Mouse (Mus musculus) stomach, postnatal 0 days (tissue): Measurements from ENCODE around the gene Fut1. TPM values are rescaled to one million over a fixed set of nuclear protein-coding genes. Genes with fewer than 3 reads are reported as not detected.

Experiments used
- ATAC-seq: fragments of 200-750 bp; cut with Nextera tagmentation; 2 replicates; pipeline ENCODE4 v1.8.0; 2017; ENCODE audit not compliant: low FRiP score, low TSS enrichment
- DNase-seq: peaks from one replicate; pipeline ENCODE4 v3.0.0-alpha.2; 2016; ENCODE audit warnings: low spot score
- H3K27ac ChIP-seq: fragments of 300-500 bp; sonication (generic); replicated peaks from 2 replicates; pipeline ENCODE4 v1.5.1; 2014; ENCODE audit warnings: mild to moderate bottlenecking, control low read depth
- H3K27me3 ChIP-seq: fragments of 300-500 bp; sonication (generic); 2 replicates; pipeline ENCODE4 v1.6.1; 2014; ENCODE audit warnings: low read length; ENCODE audit not compliant: control insufficient read depth, insufficient read depth
- H3K36me3 ChIP-seq: fragments of 300-500 bp; sonication (generic); 2 replicates; pipeline ENCODE4 v1.6.1; 2014; ENCODE audit warnings: low read length, mixed read lengths; ENCODE audit not compliant: control insufficient read depth, insufficient read depth
- H3K4me1 ChIP-seq: fragments of 300-500 bp; sonication (generic); replicated peaks from 2 replicates; pipeline ENCODE4 v1.6.1; 2014; ENCODE audit warnings: antibody characterized with exemption; ENCODE audit not compliant: control insufficient read depth, insufficient read depth
- H3K4me2 ChIP-seq: fragments of 300-500 bp; sonication (generic); replicated peaks from 2 replicates; pipeline ENCODE4 v1.6.1; 2014; ENCODE audit warnings: low read depth, mild to moderate bottlenecking, control low read depth, moderate library complexity
- H3K4me3 ChIP-seq: fragments of 300-500 bp; sonication (generic); 2 replicates; pipeline ENCODE4 v1.5.1; 2014; ENCODE audit warnings: low read depth, low read length, control low read depth
- H3K9ac ChIP-seq: fragments of 300-500 bp; sonication (generic); 2 replicates; pipeline ENCODE4 v1.6.1; 2014; ENCODE audit warnings: mild to moderate bottlenecking, low read length, control low read depth, mixed read lengths
- H3K9me3 ChIP-seq: fragments of 300-500 bp; sonication (generic); 2 replicates; pipeline ENCODE4 v1.6.1; 2016; ENCODE audit warnings: low read length; ENCODE audit not compliant: control insufficient read depth
- CTCF ChIP-seq: IDR thresholded peaks from 2 replicates; pipeline ENCODE4 v1.5.1; 2016; ENCODE audit warnings: antibody characterized with exemption, low read depth, mild to moderate bottlenecking, moderate library complexity
- EP300 ChIP-seq: optimal IDR thresholded peaks from 2 replicates; pipeline ENCODE3; 2016; ENCODE audit warnings: antibody characterized with exemption
- WGBS: fragments of 180-500 bp; shearing (Covaris S2); extraction: QIAGEN DNeasy Blood & Tissue Kit; methylation state at CpG from one replicate; pipeline ENCODE4 v1.1.7; 2014; 5-methylcytosine and 5-hydroxymethylcytosine counted together
- polyA plus RNA-seq: library from polyadenylated mRNA; unstranded; fragments of >200 nt; fragmentation: Nextera tagmentation; extraction: Ambion mirVana; gene quantifications from 2 replicates; pipeline ENCODE4 v1.2.1, GENCODE M21; 2015

The Fut1 gene
- polyA plus RNA-seq, 1 experiment from 2014 or later = 1.8 TPM

- H3K4me3 ChIP-seq = no peak overlapping the region
- no peaks in the 10 kb centered on the region for H3K9me3 ChIP-seq
- ATAC-seq (no peak), DNase-seq (no peak)
- TF ChIP-seq CTCF = no peak
- peaks cover 8% of the 10 kb centered on the region for H3K4me1 ChIP-seq
- 51% methylated on average over 8 of the region's 8 CpGs for WGBS
- H3K27me3 ChIP-seq = no peaks in the 10 kb centered on the region
- H3K27ac ChIP-seq = no peak overlapping the region; the same call in 1 of the 2 replicates
- peaks cover 8% of the 10 kb centered on the region for H3K36me3 ChIP-seq
- H3K4me2 ChIP-seq = 0 out of 2 replicates have a peak overlapping the region, but pooled peaks have one; percentile 25
- no peak overlapping the region for H3K9ac ChIP-seq
These were observed 43.1 kb upstream of the Fut1 start for GRCm38 (mm10) chr7:45573954-45574353.

DNA sequence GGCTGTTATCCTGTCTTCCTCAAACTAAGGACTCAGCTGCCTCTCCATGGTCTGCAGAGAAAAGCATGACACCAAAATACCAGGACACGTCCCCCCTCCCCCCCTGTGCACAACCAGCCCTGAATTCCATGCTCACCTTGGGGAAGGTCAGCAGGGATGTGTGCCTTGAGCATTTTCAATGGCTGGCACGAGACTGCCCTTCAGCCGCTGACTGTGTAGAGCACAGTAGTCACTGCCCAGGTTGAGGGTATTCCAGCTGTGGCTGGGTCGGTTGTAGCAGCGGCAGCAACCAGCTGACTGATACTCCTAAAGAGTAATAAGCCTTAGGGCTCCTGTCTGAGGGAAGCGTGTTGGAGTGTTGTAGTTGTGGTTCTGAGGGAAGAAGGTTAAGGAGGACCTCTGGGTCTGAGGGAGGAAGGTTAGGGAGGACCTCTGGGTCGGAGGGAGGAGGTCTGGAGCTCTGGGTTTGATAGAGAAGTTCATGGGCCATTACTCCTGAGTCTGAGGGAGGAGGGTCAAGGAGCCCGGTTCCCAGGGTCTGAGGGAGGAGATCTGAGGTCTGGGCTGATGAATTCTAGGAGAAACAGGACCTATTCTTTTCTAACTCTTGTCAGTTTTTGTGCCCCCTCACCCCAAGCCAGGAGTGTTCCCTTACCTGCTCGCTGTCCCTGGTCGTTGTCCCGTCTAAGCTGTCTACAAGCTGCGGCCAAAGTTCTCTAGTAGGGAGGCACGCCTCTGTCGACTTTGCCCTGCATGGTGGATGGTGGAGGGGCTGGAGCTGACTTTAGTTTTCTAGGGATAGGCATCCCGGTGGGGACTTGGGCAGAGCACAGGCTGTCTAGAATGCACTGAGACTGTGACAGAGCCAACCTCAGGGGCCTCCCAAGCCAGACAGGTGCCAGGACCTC lies 42.4 kb upstream of the Fut1 start:
- 74% methylated on average over 15 of the region's 15 CpGs for WGBS
- H3K4me3 ChIP-seq = no peak overlapping the region

DNA sequence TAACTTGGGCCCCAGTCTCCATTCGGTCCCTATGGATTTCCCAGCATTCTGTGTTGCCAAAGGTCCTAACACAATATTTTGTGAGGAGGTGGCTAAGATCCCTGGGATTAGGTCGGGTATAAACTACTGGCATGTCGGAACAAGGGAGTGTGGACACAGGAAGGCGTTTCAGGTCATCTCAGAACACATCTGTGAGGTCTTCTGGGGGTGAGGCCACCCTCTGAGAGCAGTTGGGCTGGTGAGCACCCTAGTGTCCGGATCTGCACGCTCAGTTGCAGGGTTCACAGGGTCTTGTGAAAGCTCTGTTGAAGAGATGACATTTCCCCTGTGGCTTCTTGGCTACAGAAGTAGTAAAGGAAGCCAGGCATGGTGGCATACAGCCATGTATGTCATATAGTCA lies 31.2 kb upstream of the Fut1 start:
- Histone ChIP-seq H3K9ac (no peak overlapping the region), H3K36me3 (peaks cover 10% of the 10 kb centered on the region; the same call in 1 of the 2 replicates), H3K4me1 (no peaks in the 10 kb centered on the region), H3K9me3 (no peaks in the 10 kb centered on the region), H3K27ac (no peak overlapping the region), H3K27me3 (no peaks in the 10 kb centered on the region), H3K4me2 (no peak overlapping the region), H3K4me3 (no peak overlapping the region)
- no peak for DNase-seq
- WGBS = 92% methylated on average over 6 of the region's 6 CpGs
- no peak for ATAC-seq
- TF ChIP-seq EP300 (no peak), CTCF (no peak)

More for the DNA sequence above, 42.4 kb upstream of the Fut1 start:
- H3K27me3 ChIP-seq = no peaks in the 10 kb centered on the region
- peak; percentile 59 for DNase-seq
- no peak for TF ChIP-seq CTCF
- TF ChIP-seq EP300 = no peak
- H3K36me3 ChIP-seq = peaks cover 8% of the 10 kb centered on the region
- H3K9ac ChIP-seq = peak overlapping the region; percentile 23; the same call in 1 of the 2 replicates
- no peaks in the 10 kb centered on the region for H3K9me3 ChIP-seq
- peaks cover 8% of the 10 kb centered on the region for H3K4me1 ChIP-seq
- H3K27ac ChIP-seq = no peak overlapping the region
- ATAC-seq = no peak
- H3K4me2 ChIP-seq = peak overlapping the region; percentile 25; the same call in 1 of the 2 replicates

DNA sequence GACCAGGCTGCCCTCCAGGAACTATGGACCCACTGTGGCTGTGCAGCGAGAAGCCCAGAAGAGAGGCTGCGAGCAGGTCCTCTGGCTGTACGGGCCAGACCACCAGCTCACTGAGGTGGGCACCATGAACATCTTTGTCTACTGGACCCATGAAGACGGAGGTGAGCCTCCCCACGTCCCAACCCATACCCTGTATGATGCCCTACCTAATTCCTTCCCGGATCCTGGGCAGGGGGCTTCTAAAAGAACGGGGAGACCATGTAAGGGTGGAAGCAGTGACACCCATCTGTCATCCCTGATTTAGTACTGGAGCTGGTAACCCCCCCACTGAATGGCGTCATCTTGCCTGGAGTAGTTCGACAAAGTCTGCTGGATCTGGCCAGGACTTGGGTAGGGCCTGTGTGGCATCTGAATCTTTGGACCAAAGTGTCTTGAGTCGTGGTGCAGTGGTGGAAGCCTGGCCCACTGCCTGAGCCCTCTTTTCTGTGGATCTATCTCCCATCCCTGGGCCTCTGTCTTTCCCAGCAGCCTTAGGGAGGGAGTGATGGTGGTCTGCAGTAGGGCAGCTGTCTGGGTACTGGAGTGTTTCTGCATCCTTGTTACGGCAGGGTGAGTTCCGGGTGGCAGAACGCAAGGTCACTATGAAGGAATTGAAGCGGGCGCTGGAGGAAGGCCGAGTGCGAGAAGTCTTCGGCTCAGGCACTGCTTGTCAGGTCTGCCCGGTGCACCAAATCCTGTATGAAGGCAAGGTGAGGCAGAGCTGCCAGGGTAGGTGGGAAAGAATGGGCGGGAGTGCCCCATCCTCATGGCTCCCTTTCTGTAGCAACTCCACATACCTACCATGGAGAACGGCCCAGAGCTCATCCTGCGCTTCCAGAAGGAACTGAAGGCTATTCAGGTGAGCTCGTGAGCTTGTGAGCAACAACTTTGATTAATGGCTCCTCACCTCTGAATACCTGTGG lies 29.2 kb upstream of the Fut1 start:
- H3K27me3 ChIP-seq = no peaks in the 10 kb centered on the region
- no peak overlapping the region for H3K4me2 ChIP-seq
- ATAC-seq = no peak

DNA sequence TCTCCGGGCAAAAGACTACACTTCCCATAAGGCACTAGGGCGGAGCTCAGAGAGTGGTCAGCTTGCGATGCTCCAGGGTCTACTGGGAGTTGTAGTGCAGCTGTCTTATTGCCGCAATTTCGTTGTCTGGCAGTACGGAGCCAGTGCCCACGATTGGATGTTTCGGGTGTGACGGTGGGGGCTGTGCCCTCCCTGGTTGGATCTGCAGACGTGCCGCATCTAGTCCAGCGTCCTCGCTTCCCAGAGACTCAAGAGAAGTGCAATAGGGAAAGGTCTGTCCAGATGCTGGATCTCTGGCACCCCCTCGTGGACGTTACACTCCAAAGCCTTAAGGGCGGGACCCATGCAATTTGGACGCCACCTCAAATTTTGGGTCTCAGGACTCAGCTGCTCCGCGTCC lies 27.9 kb upstream of the Fut1 start:
- WGBS = 2% methylated on average over 19 of the region's 19 CpGs
- peak overlapping the region; percentile 49 for H3K4me2 ChIP-seq
- no peaks in the 10 kb centered on the region for H3K27me3 ChIP-seq
- H3K9ac ChIP-seq = no peak overlapping the region
- peak; percentile 90 for DNase-seq
- H3K36me3 ChIP-seq = peaks cover 8% of the 10 kb centered on the region; the same call in 1 of the 2 replicates
- H3K4me3 ChIP-seq = no peak overlapping the region
- TF ChIP-seq CTCF (peak; percentile 96), EP300 (no peak)
- no peak overlapping the region for H3K27ac ChIP-seq
- H3K4me1 ChIP-seq = no peaks in the 10 kb centered on the region
- no peaks in the 10 kb centered on the region for H3K9me3 ChIP-seq
- peak; percentile 95 for ATAC-seq

More for the DNA sequence above, 29.2 kb upstream of the Fut1 start:
- TF ChIP-seq CTCF (no peak), EP300 (no peak)
- H3K4me3 ChIP-seq = no peak overlapping the region
- H3K4me1 ChIP-seq = no peaks in the 10 kb centered on the region
- WGBS = 92% methylated on average over 23 of the region's 23 CpGs
- no peak overlapping the region for H3K27ac ChIP-seq
- H3K9me3 ChIP-seq = no peaks in the 10 kb centered on the region
- no peak for DNase-seq
- H3K36me3 ChIP-seq = peaks cover 10% of the 10 kb centered on the region; the same call in 1 of the 2 replicates
- no peak overlapping the region for H3K9ac ChIP-seq
